ENCODE assay signal across 8 mouse cellular contexts in genomic region chr8:84184085-84185043, GRCm38 (mm10). TPM values are rescaled to one million over a fixed set of nuclear protein-coding genes. Genes with fewer than 3 reads are reported as not detected.
DNase-seq lines count a peak whose midpoint lies in the region; ATAC-seq and TF ChIP-seq lines count a peak whose summit lies in the region.

No protein-coding gene starts in this region.

- no peak for ATAC-seq in CD4-positive, CD25-positive, alpha-beta regulatory T cell, adult 4 months
- ATAC-seq in limb, embryonic 11.5 days (ENCODE audit: insufficient number of reproducible peaks, low FRiP score, low TSS enrichment, low read depth), result no peak

- TF ChIP-seq CTCF in spleen, adult 2 months (IDR thresholded peaks at IDR 0.05; ENCODE audit: extremely low read depth, insufficient read depth, insufficient read length, insufficient replicate concordance), result no peak
- no peak for TF ChIP-seq CTCF in small intestine, adult 2 months (IDR thresholded peaks at IDR 0.05; ENCODE audit: extremely low read depth, insufficient read length, insufficient replicate concordance, low read depth, low read length)

- peak overlapping the region; percentile 55 for H3K4me3 ChIP-seq in spleen, adult 2 months (ENCODE audit: extremely low read depth, insufficient read depth, insufficient read length)
- H3K4me3 ChIP-seq in limb, embryonic 11.5 days (ENCODE audit: low read depth, low read length), result peak overlapping the region; percentile 83
- H3K4me3 ChIP-seq in small intestine, adult 2 months (ENCODE audit: low read depth, low read length), result peak overlapping the region; percentile 72

- no peaks in the 10 kb centered on the region for H3K9me3 ChIP-seq in limb, embryonic 11.5 days (ENCODE audit: control insufficient read depth, low read length)

- peak overlapping the region; percentile 99 for H3K9ac ChIP-seq in limb, embryonic 11.5 days (ENCODE audit: low read length)

- peak; percentile 12 for DNase-seq in CD4-positive, CD25-positive, alpha-beta regulatory T cell, adult 2 months (ENCODE audit: low read depth, low spot score)
- no peak for DNase-seq in spleen, adult 2 months (ENCODE audit: low read depth in 1 of 2, low spot score in 2 of 2)
- no peak for DNase-seq in spleen, postnatal 36 days (ENCODE audit: low spot score in 2 of 2)
- DNase-seq in limb, embryonic 11.5 days (ENCODE audit: low spot score), result no peak
- DNase-seq in cerebellum, adult 11 months, result no peak
- DNase-seq in right cerebral cortex, postnatal 36 days (ENCODE audit: low spot score in 2 of 2), result no peak

- H3K27me3 ChIP-seq in spleen, adult 2 months (ENCODE audit: control insufficient read depth, insufficient read depth, low read length), result peaks cover 3% of the 10 kb centered on the region; the same call in 1 of the 2 replicates
- no peaks in the 10 kb centered on the region for H3K27me3 ChIP-seq in limb, embryonic 11.5 days (ENCODE audit: control insufficient read depth, insufficient read depth, low read length)
- peaks cover 11% of the 10 kb centered on the region for H3K27me3 ChIP-seq in small intestine, adult 2 months (ENCODE audit: control insufficient read depth, insufficient read depth, low read length)

- H3K27ac ChIP-seq in spleen, adult 2 months (ENCODE audit: insufficient read depth, low read length), result no peak overlapping the region
- H3K27ac ChIP-seq in limb, embryonic 11.5 days (replicated peaks; ENCODE audit: low read depth, low read length), result peak overlapping the region; percentile 93
- no peak overlapping the region for H3K27ac ChIP-seq in small intestine, adult 2 months (ENCODE audit: insufficient read depth, low read depth, low read length)

- no peak for TF ChIP-seq POLR2A in spleen, adult 2 months (IDR thresholded peaks at IDR 0.05; ENCODE audit: low read depth, low read length)
- TF ChIP-seq POLR2A in small intestine, adult 2 months (IDR thresholded peaks at IDR 0.05; ENCODE audit: low read depth, low read length), result no peak

- peaks cover 3% of the 10 kb centered on the region for H3K4me1 ChIP-seq in spleen, adult 2 months (ENCODE audit: control insufficient read depth, insufficient read depth, insufficient read length)
- H3K4me1 ChIP-seq in limb, embryonic 11.5 days (ENCODE audit: control insufficient read depth, insufficient read depth, low read length), result peaks cover 34% of the 10 kb centered on the region
- H3K4me1 ChIP-seq in small intestine, adult 2 months (ENCODE audit: control insufficient read depth, insufficient read depth, insufficient read length, low read length), result peaks cover 16% of the 10 kb centered on the region

- no peaks in the 10 kb centered on the region for H3K36me3 ChIP-seq in spleen, adult 2 months (ENCODE audit: control insufficient read depth, insufficient read depth, low read length)
- H3K36me3 ChIP-seq in limb, embryonic 11.5 days (ENCODE audit: control insufficient read depth, insufficient read depth, low read length), result no peaks in the 10 kb centered on the region; the same call in 1 of the 2 replicates
- H3K36me3 ChIP-seq in small intestine, adult 2 months (ENCODE audit: control insufficient read depth, insufficient read depth, low read length), result no peaks in the 10 kb centered on the region

- 25% methylated on average over 21 of the region's 21 CpGs for WGBS in spleen, adult 2 months
- WGBS in limb, embryonic 11.5 days, result 19% methylated on average over 21 of the region's 21 CpGs
- WGBS in small intestine, adult 2 months, result 18% methylated on average over 21 of the region's 21 CpGs

- peak overlapping the region; percentile 59 for H3K4me2 ChIP-seq in limb, embryonic 11.5 days (ENCODE audit: low read depth, severe bottlenecking)

RNA-seq across cellular contexts. Expression of gene Nanos3, which starts 0.7 kb away (rescaled TPM):
- under 1 TPM in 1 of 2 experiments, not detected in 1; 0.81 TPM for polyA plus RNA-seq in CD4-positive, CD25-positive, alpha-beta regulatory T cell, adult 4 months (2017; shearing (Covaris generic))
- polyA plus RNA-seq in spleen, adult 2 months (2012; rRNA removed), result 1.2 TPM in 1 of 2 replicates, not detected in the other
- 4.3 and 4.9 TPM in 2 replicates for polyA plus RNA-seq in limb, embryonic 11.5 days (2014; fragmentation: Nextera tagmentation; extraction: Ambion mirVana)
- 0.22 and 0.62 TPM in 2 replicates for polyA plus RNA-seq in small intestine, adult 2 months (2012; rRNA removed)

RNA-seq across cellular contexts. Expression of gene 4930432K21Rik, which starts 36.5 kb away (rescaled TPM):
- 1 to 10 TPM; 1.1 to 3.2 TPM for polyA plus RNA-seq in CD4-positive, CD25-positive, alpha-beta regulatory T cell, adult 4 months (2017; shearing (Covaris generic))
- 1.4 TPM in 2 replicates for polyA plus RNA-seq in spleen, adult 2 months (2012; rRNA removed)
- polyA plus RNA-seq in limb, embryonic 11.5 days (2014; fragmentation: Nextera tagmentation; extraction: Ambion mirVana), result 0.61 and 0.89 TPM in 2 replicates
- polyA plus RNA-seq in small intestine, adult 2 months (2012; rRNA removed), result 0.05 and 0.22 TPM in 2 replicates

RNA-seq across cellular contexts. Expression of gene Cc2d1a, which starts 36.6 kb away (rescaled TPM):
- polyA plus RNA-seq in CD4-positive, CD25-positive, alpha-beta regulatory T cell, adult 4 months (2017; shearing (Covaris generic)), result 10 to 100 TPM; 12.7 to 19.2 TPM
- 21.0 and 26.6 TPM in 2 replicates for polyA plus RNA-seq in spleen, adult 2 months (2012; rRNA removed)
- 15.2 and 15.7 TPM in 2 replicates for polyA plus RNA-seq in limb, embryonic 11.5 days (2014; fragmentation: Nextera tagmentation; extraction: Ambion mirVana)
- 21.0 and 50.8 TPM in 2 replicates for polyA plus RNA-seq in small intestine, adult 2 months (2012; rRNA removed)

RNA-seq across cellular contexts. Expression of gene Zswim4, which starts 52.5 kb away (rescaled TPM):
- polyA plus RNA-seq in CD4-positive, CD25-positive, alpha-beta regulatory T cell, adult 4 months (2017; shearing (Covaris generic)), result 1 to 10 TPM; 3.3 to 4.3 TPM
- 11.3 and 17.5 TPM in 2 replicates for polyA plus RNA-seq in spleen, adult 2 months (2012; rRNA removed)
- polyA plus RNA-seq in limb, embryonic 11.5 days (2014; fragmentation: Nextera tagmentation; extraction: Ambion mirVana), result 23.9 and 24.5 TPM in 2 replicates
- polyA plus RNA-seq in small intestine, adult 2 months (2012; rRNA removed), result 8.1 and 30.0 TPM in 2 replicates

RNA-seq across cellular contexts. Expression of gene Podnl1, which starts 58.6 kb away (rescaled TPM):
- 10 to 100 TPM in 1 of 2 experiments, 1 to 10 TPM in 1; 6.1 to 13.1 TPM for polyA plus RNA-seq in CD4-positive, CD25-positive, alpha-beta regulatory T cell, adult 4 months (2017; shearing (Covaris generic))
- 11.1 and 12.9 TPM in 2 replicates for polyA plus RNA-seq in spleen, adult 2 months (2012; rRNA removed)
- polyA plus RNA-seq in limb, embryonic 11.5 days (2014; fragmentation: Nextera tagmentation; extraction: Ambion mirVana), result 0.10 and 0.17 TPM in 2 replicates
- polyA plus RNA-seq in small intestine, adult 2 months (2012; rRNA removed), result 3.8 and 12.7 TPM in 2 replicates
